Mouse (Mus musculus) liver, adult 2 months (tissue): ENCODE measurements around the gene Cnnm1. TPM values are rescaled to one million over a fixed set of nuclear protein-coding genes. Genes with fewer than 3 reads are reported as not detected.
A peak's percentile ranks its signal among the peaks of the same experiment; 100 is the strongest.

ENCODE experiments used
- DNase-seq: peaks from one replicate; pipeline ENCODE4 v3.0.0-alpha.2; 2011; ENCODE audit warnings: low read depth, low spot score; ENCODE audit errors: extremely low read depth
- H3K27ac ChIP-seq: fragments of 200-500 bp; replicated peaks from 2 replicates; pipeline ENCODE4 v1.5.1; 2012; ENCODE audit warnings: low read depth, mild to moderate bottlenecking, control low read depth, inconsistent platforms, low read length; ENCODE audit not compliant: insufficient read depth
- H3K27me3 ChIP-seq: fragments of 200-500 bp; 2 replicates; pipeline ENCODE4 v1.6.1; 2012; ENCODE audit warnings: mild to moderate bottlenecking, moderate library complexity, low read length, inconsistent platforms; ENCODE audit not compliant: control insufficient read depth, insufficient read depth
- H3K36me3 ChIP-seq: fragments of 200-500 bp; 2 replicates; pipeline ENCODE4 v1.6.1; 2012; ENCODE audit warnings: low read length, inconsistent platforms; ENCODE audit not compliant: control insufficient read depth, insufficient read depth
- H3K4me1 ChIP-seq: fragments of 200-500 bp; 2 replicates; pipeline ENCODE4 v1.6.1; 2011; ENCODE audit warnings: low read length; ENCODE audit not compliant: control insufficient read depth, insufficient read depth
- H3K4me3 ChIP-seq: fragments of 200-500 bp; 2 replicates; pipeline ENCODE4 v1.5.1; 2011; ENCODE audit warnings: low read depth, mild to moderate bottlenecking, control low read depth, low read length, moderate library complexity; ENCODE audit not compliant: insufficient read depth
- H3K79me2 ChIP-seq: fragments of 200-500 bp; 2 replicates; pipeline ENCODE4 v1.6.1; 2012; ENCODE audit warnings: inconsistent platforms, mild to moderate bottlenecking, low read length, moderate library complexity; ENCODE audit not compliant: control insufficient read depth, insufficient read depth
- H3K9ac ChIP-seq: fragments of 200-500 bp; 2 replicates; pipeline ENCODE4 v1.6.1; 2012; ENCODE audit warnings: low read depth, mild to moderate bottlenecking, control low read depth, inconsistent platforms, low read length
- CTCF ChIP-seq: fragments of 200-500 bp; IDR thresholded peaks from 2 replicates; pipeline ENCODE4 v1.5.1; 2011; ENCODE audit warnings: low read depth, low read length, control low read depth
- POLR2A ChIP-seq: fragments of 200-500 bp; IDR thresholded peaks from 2 replicates; pipeline ENCODE4 v1.6.1; 2011; ENCODE audit warnings: low read length, control low read depth; ENCODE audit not compliant: insufficient read depth; ENCODE audit errors: extremely low read depth
- WGBS: fragments of 180-500 bp; shearing (Covaris S2); methylation state at CpG from one replicate; pipeline ENCODE4 v1.1.7; 2018; 5-methylcytosine and 5-hydroxymethylcytosine counted together
- polyA plus RNA-seq: library from polyadenylated mRNA; depleted of rRNA; stranded (reverse); fragments of >200 nt; gene quantifications from 2 replicates; pipeline ENCODE4 v1.2.3, GENCODE M21; 2012
- total RNA-seq: library from RNA; depleted of rRNA; stranded (reverse); fragments of >200 nt; gene quantifications from 2 replicates; pipeline ENCODE4 v1.2.3, GENCODE M21; 2014

The Cnnm1 gene
- total and polyA plus RNA-seq, 2 experiments = 0.11 to 0.18 TPM

DNA sequence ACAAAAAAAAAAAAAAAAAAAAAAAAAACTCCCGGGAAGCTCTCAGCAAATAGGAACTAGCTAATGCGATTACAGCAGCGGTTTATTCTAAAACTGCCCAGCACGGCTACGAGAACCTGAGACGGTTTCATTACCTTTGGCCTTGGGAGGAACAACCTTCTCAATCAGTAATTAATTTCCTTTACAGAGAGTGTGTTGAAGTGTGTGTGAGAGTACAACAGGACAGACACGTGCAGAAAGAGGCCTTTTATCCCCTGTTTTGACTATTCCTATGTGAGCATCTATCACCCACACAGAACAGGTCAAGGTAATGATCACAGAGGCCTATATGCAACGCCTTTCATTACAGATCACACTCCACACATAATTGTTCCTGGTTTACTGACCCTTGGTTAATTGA lies 81.1 kb downstream of the Cnnm1 start:
- Histone ChIP-seq H3K36me3 (peaks cover 15% of the 10 kb centered on the region), H3K79me2 (peaks cover 21% of the 10 kb centered on the region; the same call in 1 of the 2 replicates), H3K4me3 (peak overlapping the region; percentile 43), H3K27ac (peak overlapping the region; percentile 50), H3K9ac (peak overlapping the region; percentile 63), H3K27me3 (no peaks in the 10 kb centered on the region), H3K4me1 (peaks cover 31% of the 10 kb centered on the region)
- TF ChIP-seq POLR2A (no peak), CTCF (no peak)
- WGBS = 14% methylated on average over 8 of the region's 8 CpGs
- DNase-seq = peak; percentile 56

DNA sequence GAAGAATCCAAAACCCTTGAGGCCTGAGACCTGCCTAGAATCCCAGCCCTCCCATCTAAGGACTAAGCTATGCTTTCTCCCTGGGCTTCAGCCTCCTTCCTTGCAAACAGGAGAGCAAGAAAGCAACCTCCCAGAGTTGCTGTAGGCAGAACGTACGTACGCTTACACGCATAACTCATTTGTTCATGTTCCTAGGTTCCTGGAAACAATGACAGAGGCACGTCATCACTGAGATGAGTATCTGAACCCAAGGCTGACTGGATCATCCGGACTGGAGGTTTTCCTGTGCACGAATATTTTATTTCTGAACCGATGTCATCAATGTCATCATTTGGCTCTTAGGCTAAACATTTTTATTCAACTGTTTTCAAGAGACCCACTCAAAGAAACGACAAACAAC lies 81.8 kb downstream of the Cnnm1 start:
- peaks cover 15% of the 10 kb centered on the region for H3K36me3 ChIP-seq
- H3K4me3 ChIP-seq = peak overlapping the region; percentile 58
- TF ChIP-seq POLR2A (no peak), CTCF (no peak)
- DNase-seq = peak; percentile 34
- peak overlapping the region; percentile 74 for H3K9ac ChIP-seq
- peaks cover 21% of the 10 kb centered on the region; the same call in 1 of the 2 replicates for H3K79me2 ChIP-seq
- 26% methylated on average over 9 of the region's 9 CpGs for WGBS
- no peaks in the 10 kb centered on the region for H3K27me3 ChIP-seq
- H3K4me1 ChIP-seq = peaks cover 28% of the 10 kb centered on the region
- peak overlapping the region; percentile 24; the same call in 1 of the 2 replicates for H3K27ac ChIP-seq

- H3K9ac ChIP-seq = peak overlapping the region; percentile 84
- no peaks in the 10 kb centered on the region for H3K27me3 ChIP-seq
- peaks cover 8% of the 10 kb centered on the region; the same call in 1 of the 2 replicates for H3K36me3 ChIP-seq
- peak overlapping the region; percentile 81 for H3K27ac ChIP-seq
- DNase-seq = peak; percentile 59
- TF ChIP-seq CTCF = no peak
- no peak for TF ChIP-seq POLR2A
- H3K4me3 ChIP-seq = peak overlapping the region; percentile 86
- WGBS = 1% methylated on average over 12 of the region's 12 CpGs
- H3K4me1 ChIP-seq = peaks cover 22% of the 10 kb centered on the region
- peaks cover 21% of the 10 kb centered on the region; the same call in 1 of the 2 replicates for H3K79me2 ChIP-seq
Observed at GRCm38 (mm10) chr19:43523551-43523950, 83.3 kb downstream of the Cnnm1 start.

- Histone ChIP-seq H3K79me2 (peaks cover 16% of the 10 kb centered on the region; the same call in 1 of the 2 replicates), H3K27me3 (no peaks in the 10 kb centered on the region), H3K4me3 (peak within 1 kb of the TSS; percentile 86), H3K36me3 (peaks cover 6% of the 10 kb centered on the region; the same call in 1 of the 2 replicates), H3K4me1 (peaks cover 16% of the 10 kb centered on the region), H3K27ac (peak within 1 kb of the TSS; percentile 90), H3K9ac (peak within 1 kb of the TSS; percentile 84)
- peak; percentile 99 for DNase-seq
- TF ChIP-seq POLR2A (peak; percentile 97), CTCF (no peak)
- WGBS = under 1% methylated on average over 58 of the region's 58 CpGs
Observed at GRCm38 (mm10) chr19:43524187-43525103, 84.2 kb downstream of the Cnnm1 start, which contains the start of gene Got1. Got1 (minus strand) TSS chr19:43524605.

- H3K4me3 ChIP-seq = peak overlapping the region; percentile 57
- H3K4me1 ChIP-seq = peaks cover 13% of the 10 kb centered on the region
- peaks cover 12% of the 10 kb centered on the region; the same call in 1 of the 2 replicates for H3K79me2 ChIP-seq
- 2% methylated on average over 10 of the region's 10 CpGs for WGBS
- H3K27me3 ChIP-seq = no peaks in the 10 kb centered on the region
- H3K36me3 ChIP-seq = peaks cover 1% of the 10 kb centered on the region; the same call in 1 of the 2 replicates
- no peak for TF ChIP-seq CTCF
- no peak for TF ChIP-seq POLR2A
- peak overlapping the region; percentile 72 for H3K9ac ChIP-seq
- H3K27ac ChIP-seq = peak overlapping the region; percentile 90
- peak; percentile 73 for DNase-seq
Observed at GRCm38 (mm10) chr19:43525104-43525482, 84.9 kb downstream of the Cnnm1 start.
